Mouse (Mus musculus): ENCODE measurements around the gene Nktr. TPM values are rescaled to one million over a fixed set of nuclear protein-coding genes. Genes with fewer than 3 reads are reported as not detected.
A peak's percentile ranks its signal among the peaks of the same experiment; 100 is the strongest.

Gene Nktr
- total RNA-seq (2021): 100 to 1,000 TPM in 1 of 2 experiments, 10 to 100 TPM in 1; 98.6 to 100 TPM
- long read RNA-seq, partial matches to known transcripts: 1 of 6 reads
- long read RNA-seq, other reads (novel, unspliced or antisense): 5 of 6 reads

GRCm38 (mm10) chr9:121718792-121719318, at the start of gene Nktr:
Nktr (plus strand) TSS chr9:121719169.
- DNase-seq (ENCODE audit: low spot score in 2 of 2): peak; percentile 97

DNA sequence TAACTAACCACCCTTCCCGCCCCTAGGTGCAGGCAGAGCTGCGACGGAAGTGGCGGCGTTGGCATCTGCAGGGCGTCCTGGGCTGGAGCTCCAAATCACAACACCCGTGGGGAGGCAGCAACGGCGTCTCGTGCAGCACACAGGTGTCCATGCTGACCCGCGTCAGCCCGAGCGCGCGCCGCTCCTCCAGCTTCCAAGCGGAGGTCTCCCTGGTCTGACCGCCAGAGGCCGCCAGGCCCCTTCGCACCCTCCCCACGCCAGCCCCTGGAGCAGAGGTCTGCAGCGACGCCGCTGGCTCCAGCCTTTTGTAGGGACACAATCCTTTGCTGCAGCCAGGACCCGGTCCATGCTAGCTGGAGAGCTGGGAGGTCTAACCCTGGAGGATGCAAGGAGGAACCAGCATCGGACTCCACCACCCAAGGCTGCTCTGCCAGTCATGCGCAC, 49.6 kb upstream of the Nktr start:
- DNase-seq (ENCODE audit: low spot score in 2 of 2): no peak

GRCm38 (mm10) chr9:121671300-121671699, 47.7 kb upstream of the Nktr start:
- peak in 1 of 2 experiments; percentile 44 for DNase-seq (ENCODE audit: low spot score in 2 of 2)

DNA sequence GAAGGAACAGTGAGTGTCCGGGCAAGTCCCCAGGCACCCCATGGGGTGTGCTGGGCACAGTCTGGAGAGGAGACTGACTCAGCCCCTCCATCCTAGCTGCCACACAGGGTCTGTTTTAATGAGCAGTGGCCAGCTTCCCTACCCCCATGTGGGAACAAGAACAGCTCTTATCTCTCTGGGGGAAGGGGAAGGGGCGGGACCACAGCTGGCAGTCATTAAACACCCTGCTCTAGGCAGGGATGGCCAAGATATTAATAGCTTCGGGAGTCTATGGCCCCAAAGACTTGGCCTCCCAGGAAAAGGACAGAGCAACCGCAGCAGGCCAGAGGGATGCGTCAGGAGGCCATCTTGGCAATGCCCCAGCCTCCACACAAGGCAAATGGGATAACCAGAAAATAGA, 46.7 kb upstream of the Nktr start:
- no peak for DNase-seq (ENCODE audit: low spot score in 2 of 2)

DNA sequence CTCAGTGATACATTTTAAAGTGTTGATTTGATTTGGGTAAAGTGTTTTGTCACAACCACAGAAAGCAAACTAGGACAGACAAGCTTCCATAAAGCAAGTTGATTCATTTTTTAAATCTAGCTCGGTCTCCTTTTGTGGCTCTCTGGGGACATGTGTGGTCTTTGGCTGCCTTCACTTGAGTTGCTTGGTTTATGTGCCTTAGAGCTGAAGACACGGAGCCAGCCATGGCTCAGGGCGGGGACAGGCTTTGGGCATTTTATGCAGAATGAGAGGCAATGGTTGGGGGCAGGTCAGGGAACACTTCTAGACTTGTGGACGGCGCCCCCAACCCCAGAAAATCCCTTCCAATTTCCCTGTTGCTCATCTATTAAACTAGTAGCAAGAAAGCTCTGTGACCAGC, 45.3 kb upstream of the Nktr start:
- no peak for DNase-seq (ENCODE audit: low spot score in 2 of 2)

GRCm38 (mm10) chr9:121675011-121675410, 44.0 kb upstream of the Nktr start:
- no peak for DNase-seq (ENCODE audit: low spot score in 2 of 2)

- no peak for DNase-seq (ENCODE audit: low spot score in 2 of 2)
Measured at GRCm38 (mm10) chr9:121675556-121675955, 43.4 kb upstream of the Nktr start.

DNA sequence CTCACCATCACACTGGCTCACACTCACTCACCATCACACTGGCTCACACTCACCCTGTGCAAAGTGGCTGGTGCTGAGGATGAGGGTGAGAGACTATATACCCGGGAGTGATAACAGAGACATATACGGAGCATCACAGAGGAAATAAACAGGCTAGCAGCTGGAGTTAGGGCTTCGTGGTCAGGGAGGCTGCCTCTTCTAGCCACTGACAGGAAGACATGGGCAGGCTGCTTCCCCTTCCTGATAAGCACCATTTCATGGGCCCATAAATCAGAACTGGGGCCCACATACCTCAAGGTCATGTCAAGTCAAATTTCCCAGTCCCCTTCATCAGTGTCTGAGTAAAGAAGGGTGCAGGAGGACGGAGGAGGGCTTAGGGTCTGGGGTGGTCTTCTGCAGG, 41.9 kb upstream of the Nktr start:
- DNase-seq (ENCODE audit: low spot score in 2 of 2): no peak

- no peak for DNase-seq (ENCODE audit: low spot score in 2 of 2)
Measured at GRCm38 (mm10) chr9:121677476-121677875, 41.5 kb upstream of the Nktr start.

DNA sequence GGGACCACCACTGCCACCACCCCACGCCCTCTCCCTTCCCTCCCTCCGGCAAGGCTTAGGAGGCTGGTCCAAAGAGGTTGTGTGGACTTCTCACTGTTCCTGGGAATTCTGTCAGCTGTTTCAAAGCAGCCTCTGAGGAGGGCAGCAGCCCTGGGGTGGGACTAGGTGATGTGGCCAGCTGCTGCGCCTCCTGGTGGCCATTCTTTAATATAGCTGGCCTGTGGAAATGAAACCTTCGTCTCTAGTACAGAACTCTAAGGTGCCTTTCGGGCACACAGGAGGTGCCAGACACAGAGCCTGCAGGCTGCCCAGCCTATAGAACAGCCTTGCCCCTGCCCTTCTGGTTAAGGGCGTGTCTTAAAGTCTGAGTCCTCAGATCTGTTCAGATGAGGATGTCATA, 39.4 kb upstream of the Nktr start:
- no peak for DNase-seq (ENCODE audit: low spot score in 2 of 2)

DNA sequence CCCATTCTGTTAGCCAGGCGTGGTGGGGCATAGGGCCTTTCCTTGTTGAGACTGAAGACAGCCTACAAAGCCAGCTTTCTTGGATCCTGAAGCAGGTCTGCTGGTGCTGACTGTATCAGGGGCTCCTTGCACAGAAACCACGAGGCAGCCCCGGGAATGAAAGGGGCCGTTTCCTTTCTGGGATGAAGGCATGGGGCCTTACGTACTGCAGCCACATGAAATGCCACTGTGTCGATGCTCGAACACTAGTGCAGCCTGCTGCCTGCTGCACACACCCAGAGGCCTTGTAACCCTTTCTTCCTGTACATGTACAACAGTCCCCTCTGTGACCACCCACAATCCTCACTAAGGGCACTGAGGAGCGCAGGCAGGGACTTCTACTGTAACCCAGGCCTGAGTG, 37.8 kb upstream of the Nktr start:
- DNase-seq (ENCODE audit: low spot score in 2 of 2): no peak

GRCm38 (mm10) chr9:121682037-121682680, 36.8 kb upstream of the Nktr start:
- no peak for DNase-seq (ENCODE audit: low spot score in 2 of 2)

GRCm38 (mm10) chr9:121684702-121685101, 34.3 kb upstream of the Nktr start:
- no peak for DNase-seq (ENCODE audit: low spot score in 2 of 2)

DNA sequence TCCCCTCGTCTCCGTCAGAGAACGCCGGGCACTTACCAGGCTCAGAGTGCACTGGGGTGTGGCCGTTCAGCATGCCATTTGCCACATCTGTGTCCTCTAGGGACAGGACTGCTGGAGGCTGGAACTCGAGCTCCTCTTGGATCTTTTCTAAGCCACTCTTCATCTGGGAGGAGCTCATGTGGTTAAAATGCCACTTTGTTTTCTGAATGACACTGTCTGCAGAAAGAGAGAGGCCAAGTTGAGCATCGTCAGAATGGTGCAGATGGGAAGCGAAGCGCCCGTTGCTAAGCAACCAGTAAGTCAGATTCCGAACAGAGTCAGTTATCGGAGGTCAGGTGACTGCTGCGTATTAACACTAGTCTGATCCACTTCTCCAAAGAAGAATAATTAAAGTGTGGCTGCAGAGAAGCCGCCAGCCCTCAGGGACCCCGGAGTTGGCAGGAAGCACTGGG, 28.7 kb upstream of the Nktr start:
- peak; percentile 76 to 91 for DNase-seq (ENCODE audit: low spot score in 2 of 2)

GRCm38 (mm10) chr9:121690734-121691133, 28.2 kb upstream of the Nktr start:
- no peak for DNase-seq (ENCODE audit: low spot score in 2 of 2)

DNA sequence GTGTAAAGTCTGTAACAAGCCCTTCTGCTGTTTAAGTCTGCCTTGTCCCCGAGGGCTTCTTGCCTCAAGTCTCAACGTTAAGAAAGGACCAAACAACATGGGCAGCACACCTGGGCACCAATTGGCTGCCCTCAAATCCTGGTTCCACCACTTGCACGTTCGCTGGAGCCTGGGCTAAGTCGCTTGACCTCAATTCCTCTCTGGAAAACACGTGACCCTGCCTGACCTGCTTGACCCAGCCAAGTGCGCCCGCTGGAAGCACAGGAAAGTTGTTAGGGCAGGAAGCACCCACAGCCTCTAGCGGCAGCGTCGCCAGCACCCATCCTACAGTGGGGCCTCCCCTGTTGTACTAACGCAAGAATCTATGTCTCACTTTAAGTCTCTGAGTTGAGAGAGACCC, 24.2 kb upstream of the Nktr start:
- no peak for DNase-seq (ENCODE audit: low spot score in 2 of 2)

DNA sequence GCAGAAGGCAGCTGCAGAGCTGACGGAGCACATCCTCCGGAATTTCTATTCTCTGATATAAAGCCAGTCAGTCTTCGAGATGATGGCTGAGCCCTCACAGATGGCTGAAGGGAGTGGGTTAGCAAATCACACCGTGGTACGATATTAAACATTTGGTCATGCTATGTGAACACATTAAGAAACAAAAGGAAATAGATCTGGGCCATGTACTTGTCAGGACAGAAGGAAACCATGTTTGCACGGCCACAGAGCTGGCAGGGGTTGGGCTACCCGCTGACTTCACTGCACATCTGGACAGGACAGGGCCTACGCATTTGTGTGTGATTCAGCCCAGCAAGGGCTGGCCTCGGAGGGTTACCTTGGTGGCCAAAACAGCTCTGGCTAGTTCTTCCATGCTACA, 22.3 kb upstream of the Nktr start:
- DNase-seq (ENCODE audit: low spot score in 2 of 2): no peak

GRCm38 (mm10) chr9:121697150-121698049, 21.6 kb upstream of the Nktr start:
- DNase-seq (ENCODE audit: low spot score in 2 of 2): peak in 1 of 2 experiments; percentile 68

DNA sequence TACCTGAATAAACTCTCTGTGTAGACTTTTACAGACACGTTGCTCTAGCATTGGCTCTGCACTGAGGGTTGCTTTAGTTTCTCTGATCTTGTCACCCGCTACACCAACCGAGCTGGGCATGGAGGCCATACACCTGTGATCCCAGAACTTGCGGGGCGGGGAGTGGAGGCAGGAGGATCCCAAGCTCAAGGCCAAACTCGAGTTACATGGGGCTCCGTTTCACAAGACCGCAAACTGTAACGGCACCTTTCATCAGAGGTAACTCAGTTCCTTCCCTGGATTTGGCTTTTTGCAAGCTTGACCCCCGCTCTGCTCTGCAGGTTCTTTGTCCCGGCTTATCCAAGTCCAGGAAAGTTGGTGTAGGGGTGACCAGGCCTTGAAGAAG, 14.7 kb upstream of the Nktr start:
- no peak for DNase-seq (ENCODE audit: low spot score in 2 of 2)

GRCm38 (mm10) chr9:121704646-121705625, 14.0 kb upstream of the Nktr start, which contains the start of gene Sec22c:
Sec22c (minus strand) TSS chr9:121705490.
- peak; percentile 85 to 92 for DNase-seq (ENCODE audit: low spot score in 2 of 2)
